Mouse (Mus musculus): ENCODE measurements around the gene Zcchc17.

DNA sequence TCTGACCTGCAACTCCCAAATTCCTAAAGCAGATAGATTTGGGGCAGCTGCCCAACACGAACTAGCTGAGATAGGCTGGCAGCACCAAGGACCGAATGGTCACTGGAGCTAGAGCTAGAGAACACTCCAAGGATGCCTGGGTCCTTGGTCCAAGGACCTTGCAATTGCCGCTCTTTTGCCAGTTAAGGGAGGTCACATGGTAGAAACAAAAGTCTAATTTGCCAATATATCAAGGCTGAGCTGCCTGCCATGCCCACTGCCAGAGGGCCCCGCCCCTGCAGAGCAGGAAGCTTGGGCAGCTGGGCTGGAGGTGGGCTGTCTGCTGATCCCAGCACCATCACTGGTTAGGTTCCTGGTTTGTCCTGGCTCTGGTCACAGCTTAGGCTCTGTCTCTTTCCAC lies 46.2 kb downstream of the Zcchc17 start:
- TF ChIP-seq CTCF (IDR thresholded peaks at IDR 0.05; ENCODE audit: extremely low read depth, insufficient read depth, insufficient read length, insufficient replicate concordance) (no peak), POLR2A (IDR thresholded peaks at IDR 0.05; ENCODE audit: low read depth, low read length) (no peak)
